Mouse (Mus musculus): Measurements from ENCODE around the gene Fam50b.

- TF ChIP-seq CTCF (IDR thresholded peaks at IDR 0.05; ENCODE audit: low read depth) (no peak), EP300 (IDR thresholded peaks at IDR 0.05; ENCODE audit: low read depth) (no peak)
Observed at GRCm38 (mm10) chr13:34765269-34765668, 30.6 kb downstream of the Fam50b start.
